Mouse (Mus musculus) myocyte (in vitro differentiated cells): ENCODE measurements around the gene Olfr958. TPM values are rescaled to one million over a fixed set of nuclear protein-coding genes. Genes with fewer than 3 reads are reported as not detected.

ENCODE experiments used
- H3K27me3 ChIP-seq: one replicate; pipeline ENCODE4 v1.6.1; 2011; ENCODE audit not compliant: control insufficient read depth, insufficient read depth, insufficient read length
- H3K36me3 ChIP-seq: one replicate; pipeline ENCODE4 v1.6.1; 2011; ENCODE audit not compliant: control insufficient read depth, insufficient read depth
- H3K4me2 ChIP-seq: one replicate; pipeline ENCODE4 v1.6.1; 2011; ENCODE audit warnings: low read depth, control low read depth
- H3K4me3 ChIP-seq: one replicate; pipeline ENCODE4 v1.5.1; 2011; ENCODE audit warnings: mild to moderate bottlenecking, control low read depth, moderate library complexity
- H3K79me2 ChIP-seq: one replicate; pipeline ENCODE4 v1.6.1; 2011; ENCODE audit not compliant: control insufficient read depth, insufficient read depth
- H3ac ChIP-seq: one replicate; pipeline ENCODE4 v1.6.1; 2011; ENCODE audit not compliant: control insufficient read depth, insufficient read length
- CEBPB ChIP-seq: IDR thresholded peaks from 2 replicates; pipeline ENCODE4 v1.6.1; 2011; ENCODE audit warnings: mild to moderate bottlenecking, moderate library complexity; ENCODE audit not compliant: poor library complexity, insufficient read depth, severe bottlenecking
- E2F4 ChIP-seq: IDR thresholded peaks from one replicate; pipeline ENCODE4 v1.6.1; 2011; ENCODE audit warnings: mild to moderate bottlenecking, control low read depth, moderate library complexity; ENCODE audit not compliant: insufficient read depth
- MAX ChIP-seq: IDR thresholded peaks from one replicate; pipeline ENCODE4 v1.6.1; 2011; ENCODE audit warnings: low read depth, mild to moderate bottlenecking, control low read depth
- MYOD1 ChIP-seq, 3 experiments: IDR thresholded peaks; one replicate each; pipeline ENCODE4 v1.6.1; 2011; ENCODE audit warnings: control low read depth in 2 of 3, low read depth in 2 of 3, mild to moderate bottlenecking in 2 of 3, moderate library complexity in 1 of 3; ENCODE audit not compliant: insufficient read length in 2 of 3, control insufficient read depth in 1 of 3
- MYOG ChIP-seq, 3 experiments: IDR thresholded peaks; one replicate each; pipeline ENCODE4 v1.6.1; 2011; ENCODE audit warnings: control low read depth in 2 of 3, low read depth in 2 of 3, mild to moderate bottlenecking in 2 of 3; ENCODE audit not compliant: insufficient read length in 2 of 3, control insufficient read depth in 1 of 3, insufficient read depth in 1 of 3
- POLR2A ChIP-seq: IDR thresholded peaks from one replicate; pipeline ENCODE4 v1.6.1; 2011; ENCODE audit warnings: low read depth, mild to moderate bottlenecking, control low read depth, moderate library complexity; ENCODE audit not compliant: insufficient read length
- POLR2AphosphoS2 ChIP-seq: IDR thresholded peaks from one replicate; pipeline ENCODE4 v1.6.1; 2011; ENCODE audit warnings: low read depth, control low read depth; ENCODE audit not compliant: insufficient read length
- REST ChIP-seq: IDR thresholded peaks from one replicate; pipeline ENCODE4 v1.6.1; 2011; ENCODE audit warnings: mild to moderate bottlenecking, control low read depth, moderate library complexity; ENCODE audit not compliant: insufficient read depth, insufficient read length
- SRF ChIP-seq: IDR thresholded peaks from one replicate; pipeline ENCODE4 v1.6.1; 2011; ENCODE audit warnings: low read depth; ENCODE audit not compliant: control insufficient read depth, insufficient read length
- TCF12 ChIP-seq: IDR thresholded peaks from one replicate; pipeline ENCODE4 v1.6.1; 2011; ENCODE audit warnings: mild to moderate bottlenecking, control low read depth; ENCODE audit not compliant: poor library complexity, insufficient read depth, severe bottlenecking
- TCF3 ChIP-seq: IDR thresholded peaks from one replicate; pipeline ENCODE4 v1.6.1; 2011; ENCODE audit warnings: low read depth, control low read depth; ENCODE audit not compliant: insufficient read length
- USF1 ChIP-seq: IDR thresholded peaks from one replicate; pipeline ENCODE4 v1.6.1; 2011; ENCODE audit warnings: low read depth, mild to moderate bottlenecking, control low read depth, moderate library complexity
- polyA plus RNA-seq: library from polyadenylated mRNA; unstranded; fragments of >200 nt; fragmentation: generic; extraction: Trizol; gene quantifications from one replicate; pipeline ENCODE4 v1.2.1, GENCODE M21; 2012; ENCODE audit warnings: missing spikeins

Gene Olfr958
- polyA plus RNA-seq, 1 experiment: not detected

- H3K79me2 ChIP-seq: no peaks in the 10 kb centered on the region
- no peak within 1 kb of the TSS for H3K4me2 ChIP-seq
- TF ChIP-seq POLR2AphosphoS2 (no peak), REST (no peak), USF1 (no peak), POLR2A (no peak), CEBPB (no peak), MYOD1 (IDR thresholded peaks at IDR 0.05; ENCODE audit: control insufficient read depth in 1 of 3, insufficient read length in 2 of 3, low read depth in 2 of 3) (no peak), MAX (no peak), MYOG (IDR thresholded peaks at IDR 0.05; ENCODE audit: control insufficient read depth in 1 of 3, insufficient read depth in 1 of 3, insufficient read length in 2 of 3, low read depth in 2 of 3) (no peak), TCF3 (no peak), E2F4 (no peak), SRF (no peak), TCF12 (no peak)
- no peaks in the 10 kb centered on the region for H3K36me3 ChIP-seq
- H3K27me3 ChIP-seq: no peaks in the 10 kb centered on the region
- H3ac ChIP-seq: no peak within 1 kb of the TSS
- H3K4me3 ChIP-seq: no peak within 1 kb of the TSS
Observed at GRCm38 (mm10) chr9:39515531-39515930, 38.3 kb downstream of the Olfr958 start, which contains the start of gene Olfr957. Gene Olfr957, minus strand, starts transcription at chr9:39515809.

- Histone ChIP-seq H3ac (no peak overlapping the region), H3K4me2 (no peak overlapping the region), H3K79me2 (no peaks in the 10 kb centered on the region), H3K27me3 (no peaks in the 10 kb centered on the region), H3K4me3 (no peak overlapping the region), H3K36me3 (no peaks in the 10 kb centered on the region)
- TF ChIP-seq TCF3 (no peak), POLR2AphosphoS2 (no peak), E2F4 (no peak), USF1 (no peak), MAX (no peak), MYOD1 (IDR thresholded peaks at IDR 0.05; ENCODE audit: control insufficient read depth in 1 of 3, insufficient read length in 2 of 3, low read depth in 2 of 3) (no peak), SRF (no peak), CEBPB (no peak), REST (no peak), POLR2A (no peak), MYOG (IDR thresholded peaks at IDR 0.05; ENCODE audit: control insufficient read depth in 1 of 3, insufficient read depth in 1 of 3, insufficient read length in 2 of 3, low read depth in 2 of 3) (no peak), TCF12 (no peak)
Observed at GRCm38 (mm10) chr9:39509412-39509811, 44.4 kb downstream of the Olfr958 start.

GRCm38 (mm10) chr9:39508998-39509397 lies 44.9 kb downstream of the Olfr958 start:
- Histone ChIP-seq H3K4me3 (no peak overlapping the region), H3ac (no peak overlapping the region)
- TF ChIP-seq SRF (no peak), MAX (no peak), USF1 (no peak), TCF12 (no peak), TCF3 (no peak), MYOD1 (IDR thresholded peaks at IDR 0.05; ENCODE audit: control insufficient read depth in 1 of 3, insufficient read length in 2 of 3, low read depth in 2 of 3) (no peak), CEBPB (no peak), REST (no peak), MYOG (IDR thresholded peaks at IDR 0.05; ENCODE audit: control insufficient read depth in 1 of 3, insufficient read depth in 1 of 3, insufficient read length in 2 of 3, low read depth in 2 of 3) (no peak), POLR2A (no peak), POLR2AphosphoS2 (no peak), E2F4 (no peak)

More at GRCm38 (mm10) chr9:39508998-39509397, 44.9 kb downstream of the Olfr958 start:
- no peak overlapping the region for H3K4me2 ChIP-seq
- no peaks in the 10 kb centered on the region for H3K27me3 ChIP-seq
- no peaks in the 10 kb centered on the region for H3K36me3 ChIP-seq
- H3K79me2 ChIP-seq: no peaks in the 10 kb centered on the region

Other genes starting within 250 kb of the Olfr958 start
- not detected for gene Olfr948, start 228.0 kb downstream of the Olfr958 start, polyA plus RNA-seq
- gene Olfr951, start 166.6 kb downstream of the Olfr958 start, polyA plus RNA-seq: not detected
- gene Olfr952, start 126.9 kb downstream of the Olfr958 start, polyA plus RNA-seq: not detected
- gene Olfr954, start 97.4 kb downstream of the Olfr958 start, polyA plus RNA-seq: not detected
- not detected for gene Olfr955, start 82.1 kb downstream of the Olfr958 start, polyA plus RNA-seq
- gene Olfr44, start 60.1 kb downstream of the Olfr958 start, polyA plus RNA-seq: not detected
- not detected for gene Olfr957, start 38.2 kb downstream of the Olfr958 start, polyA plus RNA-seq
- gene Olfr959, start 21.5 kb upstream of the Olfr958 start, polyA plus RNA-seq: not detected
- gene AW551984, start 50.3 kb upstream of the Olfr958 start, polyA plus RNA-seq: 0.01 TPM
- not detected for gene Olfr148, start 56.6 kb upstream of the Olfr958 start, polyA plus RNA-seq
- not detected for gene Olfr960, start 67.3 kb upstream of the Olfr958 start, polyA plus RNA-seq
- not detected for gene Olfr961, start 91.0 kb upstream of the Olfr958 start, polyA plus RNA-seq
- gene Olfr963, start 113.2 kb upstream of the Olfr958 start, polyA plus RNA-seq: not detected
- gene Olfr149, start 153.1 kb upstream of the Olfr958 start, polyA plus RNA-seq: 0.02 TPM
- gene Olfr965, start 157.3 kb upstream of the Olfr958 start, polyA plus RNA-seq: not detected
- gene Olfr150, start 176.9 kb upstream of the Olfr958 start, polyA plus RNA-seq: not detected
- gene Olfr967, start 192.2 kb upstream of the Olfr958 start, polyA plus RNA-seq: not detected
- gene Olfr968, start 229.2 kb upstream of the Olfr958 start, polyA plus RNA-seq: not detected
- gene Olfr969, start 236.9 kb upstream of the Olfr958 start, polyA plus RNA-seq: not detected